Mouse (Mus musculus) kidney, embryonic 14.5 days (tissue): ENCODE data around the gene Upk3bl. TPM values are rescaled to one million over a fixed set of nuclear protein-coding genes. Genes with fewer than 3 reads are reported as not detected.

Source experiments
- ATAC-seq: fragments of 200-750 bp; cut with Nextera tagmentation; 2 replicates; pipeline ENCODE4 v1.8.0; 2017; ENCODE audit warnings: moderate number of reproducible peaks, mild to moderate bottlenecking, moderate TSS enrichment, moderate library complexity; ENCODE audit not compliant: low FRiP score, low TSS enrichment
- H3K27ac ChIP-seq: fragments of 300-500 bp; sonication (generic); 2 replicates; pipeline ENCODE4 v1.5.1; 2014; ENCODE audit warnings: low read depth, mild to moderate bottlenecking, low read length, moderate library complexity, mixed read lengths
- H3K27me3 ChIP-seq: fragments of 300-500 bp; sonication (generic); 2 replicates; pipeline ENCODE4 v1.6.1; 2014; ENCODE audit warnings: mild to moderate bottlenecking, low read length; ENCODE audit not compliant: control insufficient read depth, insufficient read depth
- H3K36me3 ChIP-seq: fragments of 300-500 bp; sonication (generic); 2 replicates; pipeline ENCODE4 v1.6.1; 2014; ENCODE audit warnings: low read length, mixed read lengths; ENCODE audit not compliant: control insufficient read depth, insufficient read depth
- H3K4me1 ChIP-seq: fragments of 300-500 bp; sonication (generic); 2 replicates; pipeline ENCODE4 v1.6.1; 2014; ENCODE audit warnings: low read length, mixed read lengths; ENCODE audit not compliant: control insufficient read depth, insufficient read depth
- H3K4me2 ChIP-seq: fragments of 300-500 bp; sonication (generic); replicated peaks from 2 replicates; pipeline ENCODE4 v1.6.1; 2014; ENCODE audit warnings: low read depth, mild to moderate bottlenecking, low read length
- H3K4me3 ChIP-seq: fragments of 300-500 bp; sonication (generic); 2 replicates; pipeline ENCODE4 v1.5.1; 2014; ENCODE audit warnings: mild to moderate bottlenecking, low read length
- H3K9ac ChIP-seq: fragments of 300-500 bp; sonication (generic); 2 replicates; pipeline ENCODE4 v1.6.1; 2014; ENCODE audit warnings: low read depth, mild to moderate bottlenecking, low read length, moderate library complexity
- H3K9me3 ChIP-seq: fragments of 300-500 bp; sonication (generic); 2 replicates; pipeline ENCODE4 v1.6.1; 2016; ENCODE audit warnings: low read length; ENCODE audit not compliant: control insufficient read depth
- WGBS: fragments of 180-500 bp; shearing (Covaris S2); extraction: QIAGEN DNeasy Blood & Tissue Kit; methylation state at CpG from one replicate; pipeline ENCODE4 v1.1.7; 2014; 5-methylcytosine and 5-hydroxymethylcytosine counted together
- polyA plus RNA-seq: library from polyadenylated mRNA; unstranded; fragments of >200 nt; fragmentation: Nextera tagmentation; extraction: Ambion mirVana; gene quantifications from 2 replicates; pipeline ENCODE4 v1.2.1, GENCODE M21; 2014

The Upk3bl gene
- polyA plus RNA-seq = 1.3 and 2.2 TPM in 2 replicates

DNA sequence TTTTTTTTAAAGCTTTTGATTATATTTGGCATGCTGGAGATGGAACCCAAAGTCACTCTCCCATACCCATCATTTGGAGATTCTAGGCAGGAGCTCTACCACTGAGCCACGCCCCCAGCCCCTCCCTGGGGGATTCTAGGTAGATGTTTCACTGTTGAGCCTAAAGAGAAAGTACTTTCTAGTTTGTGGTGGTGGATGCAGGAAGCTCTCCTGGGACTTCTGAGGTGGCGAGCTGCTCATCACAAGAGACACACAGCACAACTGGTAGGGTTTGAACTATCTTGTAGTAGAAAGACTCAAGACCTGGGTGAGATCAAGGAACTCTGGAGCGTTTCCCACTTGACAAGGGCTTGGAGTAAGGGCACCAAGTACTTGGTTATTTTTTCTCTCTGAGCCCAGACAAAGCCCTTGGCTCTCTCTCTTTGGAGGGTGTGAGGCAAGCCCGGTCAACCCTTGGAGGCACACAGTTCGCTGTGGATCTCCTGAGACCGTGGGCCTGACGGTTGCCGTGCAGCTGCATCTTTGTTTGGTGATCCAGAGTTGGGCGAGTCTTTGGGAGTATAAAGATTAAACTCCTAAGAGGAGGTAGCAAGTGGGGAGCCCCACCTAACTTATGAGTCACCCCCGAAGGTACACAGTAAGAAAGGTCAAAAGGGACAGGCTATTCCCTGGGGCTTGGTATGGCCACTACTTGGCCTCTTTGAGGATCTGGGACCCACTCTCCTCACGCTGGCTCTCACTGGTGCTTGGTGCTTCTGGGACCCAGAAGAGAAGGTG lies at the start of gene Upk3bl:
TSS of gene Upk3bl (plus strand) at position 192 of the 777 bp plus-strand sequence.
- no peak for ATAC-seq
- peak within 1 kb of the TSS; percentile 30; the same call in 1 of the 2 replicates for H3K27ac ChIP-seq
- 93% methylated on average over 11 of the region's 11 CpGs for WGBS
- no peak within 1 kb of the TSS for H3K4me3 ChIP-seq
- H3K4me1 ChIP-seq = peaks cover 24% of the 10 kb centered on the region
- no peak within 1 kb of the TSS for H3K9ac ChIP-seq
- H3K36me3 ChIP-seq = no peaks in the 10 kb centered on the region
- no peak within 1 kb of the TSS for H3K4me2 ChIP-seq
- no peaks in the 10 kb centered on the region for H3K27me3 ChIP-seq
- no peaks in the 10 kb centered on the region for H3K9me3 ChIP-seq

DNA sequence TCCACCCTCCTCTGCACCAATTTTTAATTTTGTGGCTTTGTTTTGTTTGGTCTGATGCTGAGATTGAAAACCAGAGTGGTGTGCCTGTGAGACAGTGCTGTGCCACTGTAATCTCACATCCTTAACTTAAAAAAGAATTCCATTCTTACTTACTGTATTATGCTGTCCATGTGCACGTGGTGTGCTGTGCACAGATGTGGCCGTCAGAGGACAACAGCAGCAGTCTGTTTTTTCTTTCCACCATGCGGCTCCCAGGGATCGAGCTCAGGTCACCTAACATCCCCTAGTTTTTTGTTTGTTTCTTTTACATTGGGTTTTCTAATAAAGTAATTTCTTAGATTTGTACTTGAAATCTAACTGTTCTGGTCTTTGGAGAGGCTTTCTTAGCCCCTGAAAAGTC lies 49.8 kb upstream of the Upk3bl start:
- H3K4me2 ChIP-seq = no peak overlapping the region
- H3K36me3 ChIP-seq = peaks cover 10% of the 10 kb centered on the region
- H3K9me3 ChIP-seq = no peaks in the 10 kb centered on the region
- H3K9ac ChIP-seq = no peak overlapping the region
- WGBS = 45% methylated on average over 4 of the region's 4 CpGs
- H3K27me3 ChIP-seq = no peaks in the 10 kb centered on the region
- H3K4me3 ChIP-seq = no peak overlapping the region
- ATAC-seq = no peak
- H3K4me1 ChIP-seq = peaks cover 7% of the 10 kb centered on the region; the same call in 1 of the 2 replicates
- H3K27ac ChIP-seq = no peak overlapping the region

DNA sequence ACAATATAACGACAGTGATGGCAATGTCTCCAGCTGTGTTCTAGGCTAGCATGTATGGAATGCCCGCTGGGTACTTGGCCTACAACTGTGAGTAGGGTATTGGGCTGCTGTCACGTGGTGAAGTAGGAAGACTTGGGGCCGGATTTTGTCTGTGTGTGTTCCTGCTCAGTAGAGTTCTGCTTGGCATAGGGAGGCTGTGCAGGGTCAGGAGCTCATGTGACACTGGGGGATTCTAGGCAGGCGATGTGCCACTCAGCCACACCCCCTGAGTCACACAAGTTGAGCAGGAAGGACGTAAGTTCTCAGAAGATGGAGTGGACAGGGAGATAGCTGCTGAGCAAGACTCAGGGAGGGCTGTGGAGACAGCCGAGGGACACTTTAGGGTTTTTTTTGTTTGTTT lies 46.5 kb upstream of the Upk3bl start:
- Histone ChIP-seq H3K9me3 (no peaks in the 10 kb centered on the region), H3K27me3 (no peaks in the 10 kb centered on the region), H3K4me1 (peaks cover 7% of the 10 kb centered on the region; the same call in 1 of the 2 replicates), H3K36me3 (peaks cover 28% of the 10 kb centered on the region), H3K27ac (no peak overlapping the region), H3K4me2 (no peak overlapping the region), H3K4me3 (no peak overlapping the region), H3K9ac (no peak overlapping the region)
- WGBS = 64% methylated on average over 7 of the region's 7 CpGs
- no peak for ATAC-seq

DNA sequence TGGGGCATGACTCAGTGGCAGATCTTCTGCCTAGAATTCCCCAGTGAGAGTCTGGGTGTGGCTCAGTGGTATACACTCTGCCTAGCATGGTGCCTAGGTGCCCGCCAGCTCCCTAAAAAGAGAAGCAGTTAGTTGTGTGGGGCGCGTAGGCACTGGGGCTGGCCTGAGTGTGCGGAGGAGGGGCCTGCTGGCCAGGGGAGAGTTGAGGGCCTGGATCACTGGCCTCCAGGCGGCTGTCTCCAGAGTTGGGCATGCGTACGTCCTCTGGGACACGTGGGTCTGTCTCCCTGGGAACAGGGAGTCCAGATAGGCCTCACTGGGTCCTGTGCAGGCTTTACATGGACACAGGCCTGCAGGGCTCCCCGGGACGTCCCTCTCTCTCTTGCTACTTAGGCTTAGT lies 39.4 kb upstream of the Upk3bl start:
- H3K4me3 ChIP-seq = no peak overlapping the region
- no peak overlapping the region for H3K9ac ChIP-seq
- H3K27ac ChIP-seq = no peak overlapping the region
- no peaks in the 10 kb centered on the region for H3K4me1 ChIP-seq
- peaks cover 32% of the 10 kb centered on the region for H3K36me3 ChIP-seq
- 0 out of 2 replicates have a peak, but pooled peaks have one; percentile 22 for ATAC-seq
- 79% methylated on average over 10 of the region's 10 CpGs for WGBS
- H3K4me2 ChIP-seq = no peak overlapping the region
- no peaks in the 10 kb centered on the region for H3K9me3 ChIP-seq
- H3K27me3 ChIP-seq = no peaks in the 10 kb centered on the region

DNA sequence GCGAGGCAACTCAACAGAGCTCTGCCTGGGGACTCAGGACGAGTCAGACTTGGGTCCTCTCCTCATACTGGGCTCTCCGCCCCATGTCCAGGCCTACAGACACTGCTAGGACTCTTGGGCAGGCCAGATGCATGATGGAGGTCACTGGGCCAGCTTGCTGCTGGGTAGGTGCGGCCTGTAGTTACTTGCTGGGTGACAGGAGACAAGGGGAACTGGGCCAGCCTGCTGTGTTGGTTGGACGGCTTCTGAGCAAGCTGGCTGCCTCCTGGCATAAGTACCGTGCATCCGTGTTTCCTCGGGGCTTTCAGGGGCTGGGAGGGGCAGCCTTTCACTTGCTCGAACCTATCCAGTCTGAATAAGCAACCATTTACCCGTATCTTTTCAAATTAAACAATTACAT lies 38.7 kb upstream of the Upk3bl start:
- H3K9me3 ChIP-seq = no peaks in the 10 kb centered on the region

GRCm38 (mm10) chr5:136016014-136016876 lies 38.0 kb upstream of the Upk3bl start:
- Histone ChIP-seq H3K4me3 (no peak overlapping the region), H3K4me1 (no peaks in the 10 kb centered on the region), H3K27me3 (no peaks in the 10 kb centered on the region), H3K9ac (no peak overlapping the region), H3K9me3 (no peaks in the 10 kb centered on the region), H3K4me2 (no peak overlapping the region), H3K27ac (0 out of 2 replicates have a peak overlapping the region, but pooled peaks have one; percentile 47), H3K36me3 (peaks cover 28% of the 10 kb centered on the region; the same call in 1 of the 2 replicates)
- ATAC-seq = no peak
- WGBS = 79% methylated on average over 10 of the region's 10 CpGs

More for the DNA sequence above, 38.7 kb upstream of the Upk3bl start:
- Histone ChIP-seq H3K4me1 (no peaks in the 10 kb centered on the region), H3K4me3 (no peak overlapping the region), H3K27me3 (no peaks in the 10 kb centered on the region), H3K36me3 (peaks cover 32% of the 10 kb centered on the region), H3K4me2 (no peak overlapping the region), H3K9ac (no peak overlapping the region), H3K27ac (no peak overlapping the region)
- no peak for ATAC-seq
- 81% methylated on average over 10 of the region's 10 CpGs for WGBS

GRCm38 (mm10) chr5:136017262-136017661 lies 37.0 kb upstream of the Upk3bl start:
- Histone ChIP-seq H3K4me3 (no peak overlapping the region), H3K4me1 (no peaks in the 10 kb centered on the region), H3K27me3 (no peaks in the 10 kb centered on the region), H3K9me3 (no peaks in the 10 kb centered on the region), H3K36me3 (peaks cover 19% of the 10 kb centered on the region; the same call in 1 of the 2 replicates), H3K4me2 (no peak overlapping the region), H3K27ac (no peak overlapping the region), H3K9ac (no peak overlapping the region)
- ATAC-seq = no peak
- WGBS = 87% methylated on average over 6 of the region's 6 CpGs

DNA sequence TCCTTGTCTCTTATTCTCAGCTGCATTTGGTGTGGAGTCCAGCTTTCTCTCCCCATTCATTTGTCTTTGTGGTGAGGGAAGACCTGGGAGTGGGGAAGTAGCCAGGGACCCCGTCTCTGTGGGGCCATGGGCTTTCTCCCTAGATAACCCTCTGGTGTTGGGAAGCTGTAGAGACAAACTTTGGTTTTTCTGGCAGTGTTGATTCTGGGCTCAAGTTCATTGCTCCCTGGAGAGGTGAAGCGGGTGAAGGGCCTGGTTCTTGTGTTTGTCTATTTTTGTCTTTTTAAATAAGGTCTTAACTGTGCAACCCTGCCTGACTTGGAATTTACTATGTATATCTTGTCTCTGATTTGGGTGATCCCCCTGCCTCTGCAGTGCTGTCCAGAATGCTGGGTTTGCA lies 35.6 kb upstream of the Upk3bl start:
- Histone ChIP-seq H3K9me3 (no peaks in the 10 kb centered on the region), H3K9ac (no peak overlapping the region), H3K4me1 (no peaks in the 10 kb centered on the region), H3K36me3 (peaks cover 10% of the 10 kb centered on the region; the same call in 1 of the 2 replicates), H3K27ac (no peak overlapping the region), H3K4me2 (no peak overlapping the region), H3K4me3 (no peak overlapping the region), H3K27me3 (no peaks in the 10 kb centered on the region)
- 75% methylated on average over 2 of the region's 2 CpGs for WGBS
- ATAC-seq = no peak
